Mouse (Mus musculus) CD4-positive, CD25-positive, alpha-beta regulatory T cell (primary cell): ENCODE measurements around the gene Bag3. TPM values are rescaled to one million over a fixed set of nuclear protein-coding genes. Genes with fewer than 3 reads are reported as not detected.

Experiments
- polyA plus RNA-seq: library from polyadenylated mRNA; unstranded; fragments of 100-300 nt; shearing (Covaris generic); gene quantifications from one replicate; pipeline ENCODE4 v1.2.1, GENCODE M21; 2017

Bag3 gene
- 6.7 TPM for polyA plus RNA-seq

GRCm38 (mm10) chr7:128523349-128523961 lies at the start of gene Bag3:
Gene Bag3, plus strand, starts transcription at chr7:128523616.

Other genes starting within 250 kb of the Bag3 start
- 35.8 TPM for gene BC017158, start 225.4 kb upstream of the Bag3 start, polyA plus RNA-seq
- gene Rgs10, start 104.9 kb upstream of the Bag3 start, polyA plus RNA-seq: 432 TPM
- gene Tial1, start 61.9 kb upstream of the Bag3 start, polyA plus RNA-seq: 45.9 TPM
- gene Inpp5f, start 87.7 kb downstream of the Bag3 start, polyA plus RNA-seq: 72.2 TPM
- 127 TPM for gene Mcmbp, start 216.9 kb downstream of the Bag3 start, polyA plus RNA-seq
- gene Sec23ip, start 221.3 kb downstream of the Bag3 start, polyA plus RNA-seq: 50.8 TPM